Mouse (Mus musculus) forebrain, embryonic 12.5 days (tissue): Measurements from ENCODE around the gene Itgb5. TPM values are rescaled to one million over a fixed set of nuclear protein-coding genes. Genes with fewer than 3 reads are reported as not detected.

Source experiments
- ATAC-seq: fragments of 200-750 bp; cut with Nextera tagmentation; 2 replicates; pipeline ENCODE4 v1.8.0; 2017; ENCODE audit warnings: moderate TSS enrichment; ENCODE audit not compliant: low FRiP score
- H3K27ac ChIP-seq: fragments of 300-500 bp; sonication (generic); 2 replicates; pipeline ENCODE4 v1.5.1; 2016; ENCODE audit warnings: mild to moderate bottlenecking
- H3K27me3 ChIP-seq: fragments of 300-500 bp; sonication (generic); 2 replicates; pipeline ENCODE4 v1.6.1; 2016; ENCODE audit warnings: mild to moderate bottlenecking
- H3K36me3 ChIP-seq: fragments of 300-500 bp; sonication (generic); replicated peaks from 2 replicates; pipeline ENCODE4 v1.6.1; 2016; ENCODE audit warnings: mild to moderate bottlenecking
- H3K4me1 ChIP-seq: fragments of 300-500 bp; sonication (generic); 2 replicates; pipeline ENCODE4 v1.6.1; 2016
- H3K4me2 ChIP-seq: fragments of 300-500 bp; sonication (generic); 2 replicates; pipeline ENCODE4 v1.6.1; 2016; ENCODE audit warnings: mild to moderate bottlenecking, moderate library complexity
- H3K4me3 ChIP-seq: fragments of 300-500 bp; sonication (generic); replicated peaks from 2 replicates; pipeline ENCODE4 v1.5.1; 2016; ENCODE audit warnings: mild to moderate bottlenecking
- H3K9ac ChIP-seq: fragments of 300-500 bp; sonication (generic); 2 replicates; pipeline ENCODE4 v1.6.1; 2016; ENCODE audit warnings: mild to moderate bottlenecking
- H3K9me3 ChIP-seq: fragments of 300-500 bp; sonication (generic); 2 replicates; pipeline ENCODE4 v1.6.1; 2016
- whole genome bisulfite sequencing: fragments of 180-500 bp; shearing (Covaris S2); methylation state at CpG from one replicate; pipeline ENCODE4 v1.1.7; 2016; 5-methylcytosine and 5-hydroxymethylcytosine counted together
- polyA plus RNA-seq: library from polyadenylated mRNA; unstranded; fragments of >200 nt; fragmentation: Nextera tagmentation; extraction: Ambion mirVana; gene quantifications from 2 replicates; pipeline ENCODE4 v1.2.1, GENCODE M21; 2016

Gene Itgb5
- polyA plus RNA-seq, 1 experiment from 2014 or later: 23.1 TPM

DNA sequence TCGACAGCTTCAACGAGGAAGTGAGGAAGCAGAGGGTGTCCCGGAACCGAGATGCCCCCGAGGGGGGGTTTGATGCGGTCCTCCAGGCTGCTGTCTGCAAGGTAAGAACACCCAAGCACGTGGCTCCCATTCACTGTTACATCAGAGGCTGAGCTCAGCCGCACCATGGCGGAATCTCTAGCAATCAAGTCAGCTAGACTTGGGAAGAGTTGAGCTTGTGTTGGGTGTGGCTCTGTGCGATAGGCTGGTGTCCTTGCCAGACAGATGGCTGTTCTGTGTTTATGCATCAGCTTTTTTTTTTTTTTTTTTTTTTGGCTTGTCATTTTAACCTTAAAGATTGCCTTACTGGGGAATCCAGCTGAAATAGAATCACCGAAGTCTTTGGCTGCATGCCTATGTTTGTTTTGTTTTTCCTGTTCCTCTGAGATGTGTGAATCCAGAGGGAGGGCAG is 55.6 kb downstream of the Itgb5 start:
- H3K27ac ChIP-seq: no peak overlapping the region
- 89% methylated on average over 11 of the region's 11 CpGs for WGBS
- no peak for ATAC-seq

GRCm38 (mm10) chr16:33885671-33886328 is 56.3 kb downstream of the Itgb5 start:
- H3K4me2 ChIP-seq: no peak overlapping the region

More for the DNA sequence above, 55.6 kb downstream of the Itgb5 start:
- Histone ChIP-seq H3K9ac (no peak overlapping the region), H3K4me1 (peaks cover 14% of the 10 kb centered on the region), H3K36me3 (no peaks in the 10 kb centered on the region), H3K4me3 (no peak overlapping the region), H3K9me3 (no peaks in the 10 kb centered on the region), H3K4me2 (no peak overlapping the region), H3K27me3 (no peaks in the 10 kb centered on the region)

DNA sequence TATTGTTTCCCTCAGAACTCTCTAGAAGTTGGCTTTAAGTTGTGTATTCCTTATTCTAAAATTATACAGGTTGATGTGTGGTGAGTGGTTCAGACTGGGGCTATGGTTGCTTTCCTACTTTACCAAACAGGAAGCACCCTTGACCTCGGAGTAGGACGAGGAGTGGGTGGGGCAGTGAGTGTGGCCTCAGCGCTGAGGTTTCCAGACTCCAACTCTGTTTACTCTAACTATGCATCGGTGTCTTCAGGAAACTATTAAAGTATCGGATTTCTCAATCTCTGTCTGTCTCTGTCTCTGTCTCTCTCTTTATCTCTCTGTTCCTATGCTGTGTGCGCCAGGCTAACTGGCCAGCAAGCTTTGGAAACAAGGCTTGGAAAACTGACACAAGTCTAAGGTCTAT is 57.2 kb downstream of the Itgb5 start:
- Histone ChIP-seq H3K4me3 (no peak overlapping the region), H3K27ac (no peak overlapping the region), H3K9ac (no peak overlapping the region), H3K4me1 (peaks cover 20% of the 10 kb centered on the region), H3K36me3 (no peaks in the 10 kb centered on the region), H3K4me2 (no peak overlapping the region), H3K9me3 (no peaks in the 10 kb centered on the region), H3K27me3 (no peaks in the 10 kb centered on the region)
- WGBS: 76% methylated on average over 6 of the region's 6 CpGs
- ATAC-seq: no peak

More at GRCm38 (mm10) chr16:33885671-33886328, 56.3 kb downstream of the Itgb5 start:
- no peaks in the 10 kb centered on the region for H3K27me3 ChIP-seq
- H3K4me1 ChIP-seq: peaks cover 14% of the 10 kb centered on the region
- H3K27ac ChIP-seq: no peak overlapping the region
- 93% methylated on average over 14 of the region's 14 CpGs for WGBS
- ATAC-seq: no peak
- no peak overlapping the region for H3K4me3 ChIP-seq
- no peaks in the 10 kb centered on the region for H3K36me3 ChIP-seq
- no peak overlapping the region for H3K9ac ChIP-seq
- H3K9me3 ChIP-seq: no peaks in the 10 kb centered on the region

GRCm38 (mm10) chr16:33887981-33888380 is 58.5 kb downstream of the Itgb5 start:
- no peaks in the 10 kb centered on the region for H3K9me3 ChIP-seq
- H3K4me3 ChIP-seq: no peak overlapping the region
- no peaks in the 10 kb centered on the region for H3K36me3 ChIP-seq
- peaks cover 31% of the 10 kb centered on the region for H3K4me1 ChIP-seq
- no peak for ATAC-seq
- H3K4me2 ChIP-seq: no peak overlapping the region
- WGBS: 86% methylated on average over 2 of the region's 2 CpGs
- H3K9ac ChIP-seq: no peak overlapping the region
- no peaks in the 10 kb centered on the region for H3K27me3 ChIP-seq
- no peak overlapping the region for H3K27ac ChIP-seq

DNA sequence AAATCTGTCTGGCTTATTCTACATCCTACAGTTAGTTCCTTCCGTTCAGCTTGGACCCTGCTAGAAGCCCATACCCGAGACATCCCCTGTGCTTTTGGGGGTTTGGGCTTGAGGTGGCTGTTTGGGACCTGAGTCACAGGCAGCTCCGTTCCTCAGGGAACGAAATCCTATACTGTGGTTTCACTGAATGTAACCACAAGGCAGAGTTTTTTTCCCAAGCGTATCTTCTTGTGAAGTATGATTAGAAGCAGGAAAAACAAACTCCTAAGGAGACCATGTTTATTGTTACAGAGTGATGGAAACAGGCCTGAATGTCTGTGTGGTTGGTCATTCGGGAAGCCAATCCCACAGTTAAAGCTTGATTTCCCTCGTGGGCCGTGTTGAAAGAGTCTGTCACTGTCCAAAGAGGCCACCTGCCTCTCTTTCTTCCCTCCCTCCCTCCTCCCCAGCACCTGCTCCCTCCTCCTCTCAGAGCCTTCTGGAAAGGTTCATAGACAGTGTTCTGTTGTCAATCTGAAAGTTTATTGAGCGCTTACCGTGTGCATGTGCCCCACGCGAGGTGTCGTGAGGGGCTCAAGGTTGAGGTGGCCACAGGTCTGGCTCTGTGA is 59.6 kb downstream of the Itgb5 start:
- ATAC-seq: no peak
- no peak overlapping the region for H3K4me2 ChIP-seq
- no peaks in the 10 kb centered on the region for H3K9me3 ChIP-seq
- no peak overlapping the region for H3K27ac ChIP-seq
- no peaks in the 10 kb centered on the region for H3K36me3 ChIP-seq
- no peak overlapping the region for H3K4me3 ChIP-seq
- 88% methylated on average over 13 of the region's 13 CpGs for WGBS
- H3K9ac ChIP-seq: no peak overlapping the region
- H3K4me1 ChIP-seq: peaks cover 20% of the 10 kb centered on the region
- no peaks in the 10 kb centered on the region for H3K27me3 ChIP-seq

DNA sequence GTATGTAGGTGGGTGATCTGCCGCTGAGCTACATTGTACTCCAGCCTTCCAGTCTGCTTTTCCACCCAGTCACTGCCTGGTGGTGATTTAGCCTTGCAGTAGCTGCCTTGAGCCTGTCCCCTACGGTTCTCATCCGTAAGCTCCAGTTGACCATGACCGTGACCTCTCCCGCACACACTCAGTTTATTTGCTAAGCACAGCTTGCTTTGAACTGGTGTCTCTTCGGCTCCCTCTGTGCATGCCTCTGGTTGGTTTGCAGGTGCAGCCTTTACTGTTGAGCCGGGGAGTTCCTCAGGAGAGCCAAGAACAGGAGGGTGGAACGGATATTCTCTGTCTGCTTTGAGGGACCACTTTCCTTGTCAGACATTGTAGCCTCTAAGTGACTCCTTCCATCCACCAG is 61.6 kb downstream of the Itgb5 start:
- 87% methylated on average over 8 of the region's 8 CpGs for WGBS
- no peak overlapping the region for H3K27ac ChIP-seq
- H3K4me1 ChIP-seq: peaks cover 17% of the 10 kb centered on the region
- H3K27me3 ChIP-seq: no peaks in the 10 kb centered on the region
- H3K9me3 ChIP-seq: no peaks in the 10 kb centered on the region
- H3K4me2 ChIP-seq: no peak overlapping the region
- H3K4me3 ChIP-seq: no peak overlapping the region
- ATAC-seq: no peak
- H3K36me3 ChIP-seq: no peaks in the 10 kb centered on the region
- no peak overlapping the region for H3K9ac ChIP-seq

DNA sequence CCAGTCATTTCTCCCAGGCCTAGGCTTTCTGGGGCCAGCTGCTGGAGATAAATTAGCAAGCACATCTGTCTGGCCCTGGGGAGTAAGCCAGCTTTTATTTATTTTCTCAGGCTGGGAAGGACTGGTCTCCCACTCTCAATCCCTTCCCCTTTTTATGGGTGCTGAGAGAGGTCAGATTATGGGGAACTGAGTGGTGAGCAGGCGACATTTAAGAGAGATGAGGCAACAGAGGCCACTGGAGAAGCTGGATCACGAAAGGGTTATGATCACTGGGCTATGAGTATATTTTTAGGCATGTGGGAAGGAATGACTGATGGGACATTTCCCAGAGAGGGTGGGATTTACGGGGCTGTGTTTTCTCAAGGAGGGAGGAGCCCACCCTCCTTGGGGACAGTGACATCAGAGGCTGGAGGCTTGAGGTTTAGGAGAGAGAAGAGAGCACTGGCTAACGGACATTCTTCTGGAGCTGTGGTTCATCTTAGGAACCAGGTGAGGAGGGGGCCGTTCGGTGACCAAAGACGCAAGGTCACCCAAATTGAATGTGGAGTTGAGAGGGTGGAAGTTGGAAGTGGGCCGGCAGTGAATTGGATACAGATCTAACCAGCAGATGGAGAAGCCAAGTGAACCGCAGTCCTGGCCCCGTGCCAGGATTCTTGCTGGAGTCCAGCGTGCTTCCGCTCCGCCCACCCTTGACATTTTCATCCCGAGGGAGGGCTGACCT is 62.3 kb downstream of the Itgb5 start:
- Histone ChIP-seq H3K9me3 (no peaks in the 10 kb centered on the region), H3K9ac (no peak overlapping the region), H3K4me2 (no peak overlapping the region), H3K36me3 (no peaks in the 10 kb centered on the region), H3K4me3 (no peak overlapping the region), H3K27me3 (no peaks in the 10 kb centered on the region), H3K4me1 (peaks cover 17% of the 10 kb centered on the region), H3K27ac (no peak overlapping the region)
- 64% methylated on average over 14 of the region's 14 CpGs for WGBS
- ATAC-seq: no peak

DNA sequence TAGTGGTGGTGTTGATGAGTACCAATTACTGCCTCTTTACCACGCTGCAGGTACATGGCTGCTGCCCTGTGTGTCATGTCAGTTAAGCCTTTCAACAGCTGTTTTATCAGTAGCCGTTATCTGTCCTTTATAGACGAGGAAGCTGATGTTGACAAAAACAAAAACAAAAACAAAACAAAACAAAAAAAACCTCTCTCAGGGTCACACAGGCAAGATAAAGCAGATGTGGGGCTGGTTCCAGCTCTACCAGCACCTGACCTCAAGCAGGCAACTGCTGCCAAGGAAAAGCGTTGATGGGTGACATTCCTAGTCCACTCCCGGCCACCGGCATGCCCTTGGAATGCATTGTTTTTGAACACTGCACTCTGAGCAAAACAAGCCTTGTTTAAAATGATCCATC is 63.1 kb downstream of the Itgb5 start:
- no peak overlapping the region for H3K9ac ChIP-seq
- H3K36me3 ChIP-seq: no peaks in the 10 kb centered on the region
- 68% methylated on average over 6 of the region's 6 CpGs for WGBS
- H3K27me3 ChIP-seq: no peaks in the 10 kb centered on the region
- H3K4me1 ChIP-seq: peaks cover 17% of the 10 kb centered on the region
- no peak overlapping the region for H3K4me3 ChIP-seq
- no peak overlapping the region for H3K4me2 ChIP-seq
- ATAC-seq: no peak
- no peak overlapping the region for H3K27ac ChIP-seq
- H3K9me3 ChIP-seq: no peaks in the 10 kb centered on the region

DNA sequence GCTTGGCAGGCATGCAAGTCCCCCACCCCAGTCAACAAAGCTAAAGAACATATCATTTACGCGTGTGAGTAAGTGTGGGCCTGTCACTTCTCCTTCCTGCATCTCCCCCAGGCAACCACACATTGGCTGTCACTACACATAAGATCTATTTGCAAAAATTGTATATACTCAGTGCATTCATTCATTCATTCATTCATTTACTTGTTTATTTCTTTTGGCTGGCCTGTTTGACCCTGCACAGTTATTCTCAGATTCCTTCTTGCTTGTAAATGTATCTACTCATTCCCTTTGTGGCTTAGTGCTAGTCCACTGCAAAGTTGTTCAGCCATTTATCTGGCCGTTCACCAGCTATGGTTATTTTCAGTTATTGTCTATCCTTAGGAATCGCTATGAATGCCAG is 64.3 kb downstream of the Itgb5 start:
- Histone ChIP-seq H3K36me3 (no peaks in the 10 kb centered on the region), H3K9ac (no peak overlapping the region), H3K4me1 (peaks cover 17% of the 10 kb centered on the region), H3K9me3 (no peaks in the 10 kb centered on the region), H3K4me2 (no peak overlapping the region), H3K4me3 (no peak overlapping the region), H3K27me3 (no peaks in the 10 kb centered on the region), H3K27ac (no peak overlapping the region)
- ATAC-seq: no peak
- WGBS: 95% methylated on average over 4 of the region's 4 CpGs

GRCm38 (mm10) chr16:33894449-33894848 is 65.0 kb downstream of the Itgb5 start:
- no peak overlapping the region for H3K27ac ChIP-seq
- no peak overlapping the region for H3K4me2 ChIP-seq
- H3K27me3 ChIP-seq: no peaks in the 10 kb centered on the region
- H3K36me3 ChIP-seq: no peaks in the 10 kb centered on the region
- no peak overlapping the region for H3K4me3 ChIP-seq
- H3K9me3 ChIP-seq: no peaks in the 10 kb centered on the region
- no peak overlapping the region for H3K9ac ChIP-seq
- no peak for ATAC-seq
- 83% methylated on average over 1 of the region's 1 CpGs for WGBS
- peaks cover 17% of the 10 kb centered on the region for H3K4me1 ChIP-seq

GRCm38 (mm10) chr16:33895690-33896089 is 66.2 kb downstream of the Itgb5 start:
- Histone ChIP-seq H3K27me3 (no peaks in the 10 kb centered on the region), H3K4me1 (peaks cover 17% of the 10 kb centered on the region), H3K27ac (no peak overlapping the region), H3K4me3 (no peak overlapping the region), H3K36me3 (no peaks in the 10 kb centered on the region), H3K4me2 (no peak overlapping the region), H3K9me3 (no peaks in the 10 kb centered on the region), H3K9ac (no peak overlapping the region)
- ATAC-seq: no peak
- 81% methylated on average over 7 of the region's 7 CpGs for WGBS

DNA sequence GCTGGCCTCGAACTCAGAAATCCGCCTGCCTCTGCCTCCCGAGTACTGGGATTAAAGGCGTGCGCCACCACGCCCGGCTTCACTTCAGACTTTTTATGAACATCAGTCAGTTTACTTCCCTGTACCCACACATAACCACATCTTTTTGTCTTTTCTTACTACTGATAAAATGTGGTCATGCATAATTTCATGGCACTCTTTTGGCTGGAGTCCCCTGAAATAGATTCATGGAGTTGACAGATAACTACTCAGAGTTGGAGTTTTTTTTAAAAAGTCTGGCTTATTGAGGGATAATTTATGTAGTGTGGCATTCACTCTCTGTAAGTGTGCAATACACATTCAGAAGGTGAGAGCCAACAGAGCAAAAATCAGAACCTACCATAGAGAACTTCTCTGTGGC is 67.3 kb downstream of the Itgb5 start:
- 98% methylated on average over 7 of the region's 7 CpGs for WGBS
- H3K9ac ChIP-seq: no peak overlapping the region
- no peaks in the 10 kb centered on the region for H3K9me3 ChIP-seq
- H3K4me1 ChIP-seq: peaks cover 9% of the 10 kb centered on the region
- H3K36me3 ChIP-seq: no peaks in the 10 kb centered on the region
- no peak overlapping the region for H3K4me2 ChIP-seq
- no peak overlapping the region for H3K4me3 ChIP-seq
- no peak overlapping the region for H3K27ac ChIP-seq
- no peaks in the 10 kb centered on the region for H3K27me3 ChIP-seq
- ATAC-seq: no peak
